Mouse (Mus musculus) adrenal gland, adult 8-10 months (tissue): ENCODE measurements at regions not wholly inside any gene's neighbourhood (a gene's known extent, or its start where the extent isn't known, plus 50 kb on each side); places are given as distances from the start of the nearest gene placed in this dataset.

Experiments
- DNase-seq: peaks from one replicate; pipeline ENCODE4 v3.0.0; 2022

DNA sequence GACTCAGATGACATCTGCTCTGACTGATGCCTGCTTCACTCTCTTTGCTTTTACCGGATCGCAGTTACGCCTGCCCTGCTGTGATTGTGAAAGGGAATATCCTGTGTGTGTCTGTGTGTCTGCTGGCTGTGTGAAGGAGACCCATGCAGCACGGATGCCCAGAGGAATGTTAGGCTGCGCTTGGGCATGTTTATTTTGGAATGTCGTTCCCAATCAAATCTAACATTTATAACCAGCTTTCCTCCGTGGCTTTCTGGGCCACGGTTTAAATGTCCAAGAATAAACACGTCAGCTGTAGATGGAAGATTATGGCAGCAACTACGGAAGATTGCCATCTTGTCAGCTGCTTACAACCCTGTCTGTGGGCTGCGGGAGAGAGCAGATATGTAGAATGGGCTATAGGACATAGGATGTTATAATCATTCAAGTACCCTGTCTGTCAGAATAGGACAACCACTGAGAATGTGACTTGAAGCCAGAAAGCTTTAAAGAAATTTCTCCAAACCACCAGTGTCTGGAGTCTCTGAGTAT is 464.5 kb downstream of the 1700129C05Rik start:
- no peak for DNase-seq

- no peak for DNase-seq
These were observed 467.5 kb downstream of the 1700129C05Rik start for GRCm38 (mm10) chr14:58675146-58675545.

DNA sequence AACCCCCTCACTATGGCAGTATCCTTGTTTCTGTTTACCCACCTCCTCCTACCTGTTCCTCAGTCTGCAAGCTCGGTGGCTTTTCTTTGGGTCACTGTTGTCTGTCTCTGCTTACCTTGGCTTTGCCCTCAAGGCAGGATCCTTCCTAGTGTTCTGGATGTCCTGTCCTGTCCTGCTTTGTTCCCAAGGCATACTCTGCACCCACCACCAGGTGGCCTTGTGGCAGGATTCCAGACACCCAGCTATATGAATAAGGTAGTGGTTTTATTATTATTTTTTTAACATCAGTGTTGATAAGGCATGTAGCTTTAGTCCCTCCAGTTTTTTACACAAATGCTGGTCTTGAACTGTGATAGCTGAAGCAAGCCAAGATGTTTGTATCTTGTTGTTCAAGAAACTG is 478.7 kb downstream of the 1700129C05Rik start:
- DNase-seq, result no peak

DNA sequence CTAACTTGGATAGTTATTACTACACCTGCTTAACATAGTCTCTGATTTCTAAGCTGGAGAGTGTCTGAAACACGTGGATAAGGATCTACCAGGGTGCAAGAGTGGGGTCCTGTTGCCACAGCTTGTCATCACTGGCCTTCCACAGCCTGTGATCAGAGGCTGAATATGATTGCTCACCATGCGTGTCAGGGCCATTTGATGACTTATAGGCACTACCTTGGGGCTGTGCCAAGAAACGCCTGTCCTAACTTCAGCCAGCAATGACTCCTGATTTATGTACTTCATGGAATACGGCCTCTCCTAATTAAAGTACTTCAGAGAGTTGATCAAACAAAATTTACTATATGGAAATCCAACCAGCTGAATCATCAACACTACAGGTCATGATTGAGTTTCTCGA is 480.1 kb downstream of the 1700129C05Rik start:
- peak; percentile 91 for DNase-seq

DNA sequence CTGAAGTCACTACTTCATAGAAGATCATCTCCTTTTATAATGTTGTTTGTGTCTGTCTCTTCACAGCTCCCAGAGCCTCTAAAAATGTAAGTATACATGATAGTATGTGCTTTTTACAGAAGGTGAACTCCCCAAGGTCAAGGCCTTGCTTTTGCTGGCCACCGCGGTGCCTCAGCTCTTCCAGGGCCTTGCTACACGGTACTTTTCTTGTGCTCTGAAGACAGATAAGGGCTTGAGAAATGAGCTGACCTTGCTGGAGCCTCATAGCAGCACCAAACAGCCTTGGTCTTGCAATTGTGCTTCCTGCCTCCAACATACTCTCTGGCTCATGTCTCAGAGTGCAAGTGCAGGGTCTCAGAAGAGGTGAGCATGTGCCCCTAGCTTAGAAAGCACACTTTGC is 481.3 kb downstream of the 1700129C05Rik start:
- DNase-seq, result peak; percentile 77

- no peak for DNase-seq
These were observed 485.4 kb downstream of the 1700129C05Rik start for GRCm38 (mm10) chr14:58657263-58657662.

DNA sequence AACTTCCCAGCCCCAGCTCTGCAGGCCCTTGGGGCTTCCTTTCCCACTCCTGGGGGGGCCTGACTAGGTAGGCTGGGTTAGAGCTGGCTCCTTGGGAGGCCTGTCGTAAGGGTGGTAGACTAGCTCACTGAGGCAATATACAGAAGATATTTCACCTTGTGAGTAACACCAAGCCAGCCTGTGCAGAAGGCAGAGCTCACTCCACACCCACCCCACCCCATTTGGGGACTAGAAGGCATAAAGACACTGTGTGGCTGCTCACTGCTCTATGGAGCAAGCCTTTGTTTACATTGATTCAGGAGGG is 485.8 kb downstream of the 1700129C05Rik start:
- DNase-seq, result no peak

DNA sequence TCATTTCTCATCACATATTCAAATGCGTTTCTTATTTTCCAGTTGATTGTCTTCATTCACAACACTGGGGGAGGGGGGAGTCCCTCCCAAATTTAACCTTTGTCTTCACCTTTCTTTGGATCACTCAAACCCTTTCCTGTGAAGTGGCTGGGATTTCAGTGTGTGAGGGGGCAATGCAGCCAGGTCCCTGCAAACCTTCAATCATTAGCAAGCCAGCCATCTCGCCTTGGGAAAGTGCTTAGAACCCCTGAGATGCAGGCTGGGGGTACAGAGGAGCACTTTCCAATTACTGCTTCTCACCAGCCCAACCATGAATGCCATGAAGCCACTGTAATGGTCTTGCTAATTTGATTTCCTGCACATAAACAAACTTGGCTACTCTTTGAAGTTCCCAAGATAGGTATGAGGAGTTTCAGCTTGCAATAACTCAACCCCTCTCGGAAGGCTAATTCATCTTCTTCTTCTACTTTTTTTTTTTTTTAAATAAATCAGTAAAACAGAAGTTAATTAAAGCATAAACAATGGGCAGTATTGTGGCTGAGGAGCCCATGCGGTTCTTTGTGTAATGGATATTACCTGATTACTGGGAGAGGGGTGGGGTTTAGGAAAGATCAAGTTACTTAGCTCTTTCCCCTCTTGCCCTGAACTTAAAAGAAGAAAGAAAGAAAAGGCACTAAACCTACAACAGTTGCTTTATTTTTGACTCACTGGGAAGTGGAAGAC is 486.3 kb downstream of the 1700129C05Rik start:
- no peak for DNase-seq

GRCm38 (mm10) chr14:58653026-58653425 is 489.7 kb downstream of the 1700129C05Rik start:
- no peak for DNase-seq

DNA sequence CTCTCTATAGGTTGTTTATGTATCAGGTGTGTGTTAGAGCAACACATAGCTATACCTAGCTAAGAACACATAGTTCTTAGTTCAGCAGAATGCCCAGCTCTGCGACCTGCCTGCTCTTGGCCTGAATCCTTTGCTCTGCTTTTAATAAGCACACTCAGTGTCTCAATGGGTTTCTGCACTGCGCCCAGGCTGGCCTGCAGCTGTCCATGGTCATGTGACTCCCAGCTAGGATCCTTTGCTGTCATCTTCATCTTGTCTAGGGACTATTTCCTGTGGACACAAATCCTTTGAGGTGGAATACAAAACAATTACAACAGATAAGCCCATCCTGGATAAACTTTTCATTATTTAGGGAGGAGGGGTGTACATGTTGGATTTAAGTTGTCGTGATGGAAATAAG is 490.7 kb downstream of the 1700129C05Rik start:
- no peak for DNase-seq

DNA sequence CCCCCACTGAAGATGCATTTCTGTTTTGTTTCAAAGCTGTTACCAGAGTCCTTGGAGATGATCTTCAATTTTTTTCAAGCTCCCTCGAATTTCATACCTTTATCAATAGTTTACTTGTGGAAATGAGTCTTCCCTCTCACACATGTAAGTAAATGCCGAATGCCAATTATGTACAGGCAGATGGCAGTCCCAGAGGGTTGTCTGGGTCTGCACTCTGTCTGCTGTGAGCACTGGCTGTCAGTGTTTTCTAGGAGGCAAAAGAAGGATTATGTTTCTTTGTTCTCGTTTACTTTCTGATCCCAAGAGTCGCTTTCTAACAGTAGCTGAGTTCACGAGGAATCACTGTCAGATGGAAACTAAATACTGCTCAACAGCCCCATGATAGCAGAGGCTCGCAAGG is 491.5 kb downstream of the 1700129C05Rik start:
- no peak for DNase-seq

DNA sequence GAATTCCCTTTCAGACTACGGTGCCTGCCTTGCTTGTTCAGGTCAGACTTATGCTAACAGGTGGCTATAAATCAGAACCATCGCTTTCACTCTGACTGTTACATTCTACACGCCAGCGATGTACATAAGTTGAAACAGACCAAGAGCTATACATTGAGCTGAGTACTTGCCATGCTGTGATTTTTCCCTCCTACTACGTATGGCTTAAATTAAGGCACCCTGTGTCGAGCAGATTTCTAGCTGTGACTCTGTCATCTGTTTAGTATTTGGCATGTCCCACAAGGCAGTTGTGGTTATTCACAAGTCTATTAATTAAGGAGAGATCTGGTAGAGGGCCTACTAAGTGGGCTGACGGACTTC is 504.4 kb downstream of the 1700129C05Rik start:
- DNase-seq, result no peak

- no peak for DNase-seq
These were observed 505.0 kb downstream of the 1700129C05Rik start for GRCm38 (mm10) chr14:58637405-58638336.

DNA sequence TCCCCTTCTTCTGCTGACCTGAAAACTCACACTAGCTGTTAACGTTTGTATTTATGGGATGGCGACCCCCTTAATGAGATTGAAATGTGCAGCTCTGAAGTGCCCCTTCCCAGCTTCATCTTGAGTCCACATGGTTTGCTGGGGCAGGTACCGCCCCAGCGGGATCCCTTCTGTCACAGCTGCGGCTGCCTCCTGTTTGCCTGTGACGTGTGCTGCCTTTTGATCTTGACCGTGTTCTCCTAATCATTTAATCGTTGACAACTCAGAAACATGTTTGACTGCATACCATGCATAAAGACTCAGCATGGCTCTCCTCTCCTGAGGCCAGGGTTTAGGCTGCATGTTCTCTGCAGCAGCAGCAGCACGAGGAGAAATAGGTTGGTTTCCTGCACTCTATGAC is 511.5 kb downstream of the 1700129C05Rik start:
- no peak for DNase-seq

- DNase-seq, result no peak
These were observed 514.4 kb downstream of the 1700129C05Rik start for GRCm38 (mm10) chr14:58628266-58628665.

GRCm38 (mm10) chr14:58626506-58627256 is 516.0 kb downstream of the 1700129C05Rik start:
- no peak for DNase-seq

GRCm38 (mm10) chr14:58620186-58620585 is 522.5 kb downstream of the 1700129C05Rik start:
- DNase-seq, result no peak

GRCm38 (mm10) chr14:58617656-58618055 is 525.0 kb downstream of the 1700129C05Rik start:
- DNase-seq, result no peak

DNA sequence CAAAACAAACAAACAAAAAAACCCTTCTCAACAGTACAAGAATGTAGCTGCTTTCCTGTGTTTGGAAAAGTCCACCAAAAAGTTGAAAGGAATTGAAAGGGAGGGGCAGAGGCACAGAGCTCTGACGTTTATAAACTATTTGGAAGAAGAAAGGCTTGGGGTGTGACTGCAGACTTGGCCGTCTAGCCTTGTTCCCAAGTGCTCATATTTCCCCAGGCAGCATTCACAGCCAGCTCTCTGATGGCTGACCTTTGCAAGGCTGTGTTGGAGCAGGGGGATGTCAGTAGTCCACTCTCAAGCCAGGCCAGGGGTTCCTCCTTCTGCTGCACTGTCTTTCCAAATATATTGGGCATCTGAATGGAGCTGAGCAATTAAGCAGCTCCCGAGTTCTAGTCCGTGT is 534.5 kb downstream of the 1700129C05Rik start:
- DNase-seq, result no peak

GRCm38 (mm10) chr14:58607734-58608133 is 535.0 kb downstream of the 1700129C05Rik start:
- DNase-seq, result peak; percentile 47

DNA sequence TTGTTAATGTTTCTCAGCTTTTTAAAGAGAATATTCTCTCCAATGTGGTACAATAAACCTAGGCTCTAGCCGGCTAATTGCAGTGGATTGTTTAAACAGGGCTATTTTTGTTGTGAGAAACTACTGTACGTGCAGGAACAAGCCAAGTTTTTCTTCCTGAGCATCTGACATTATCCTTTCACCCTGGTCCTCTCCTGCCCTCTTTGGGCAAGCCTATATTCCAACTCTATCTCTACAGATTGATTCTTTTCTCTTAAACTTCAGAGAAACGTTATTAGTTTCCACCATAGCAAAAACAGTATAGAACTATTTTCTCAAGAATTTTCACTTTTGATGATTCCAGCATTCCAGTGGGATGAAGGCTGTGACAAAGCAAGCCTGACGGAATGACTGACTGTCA is 535.2 kb downstream of the Fgf9 start:
- no peak for DNase-seq

DNA sequence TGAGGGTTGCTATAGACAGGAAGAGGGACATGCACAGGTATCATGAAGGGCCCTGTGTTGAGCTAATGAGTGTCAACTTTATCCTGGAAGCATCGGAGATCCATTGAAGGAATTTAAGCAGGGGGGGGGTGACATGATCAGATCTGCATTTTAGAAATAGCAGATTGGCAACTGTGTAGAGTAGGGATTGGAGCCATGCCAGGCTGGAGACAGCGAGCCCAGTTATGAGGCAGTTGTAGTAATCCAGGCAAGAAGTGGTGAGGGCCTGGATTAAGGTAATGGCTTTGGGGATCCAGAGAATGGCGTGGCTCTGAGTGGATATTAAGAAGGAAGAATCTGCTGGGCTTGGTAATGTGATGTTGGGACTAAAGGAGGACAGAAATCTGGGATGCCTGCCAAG is 528.5 kb downstream of the Fgf9 start:
- no peak for DNase-seq

DNA sequence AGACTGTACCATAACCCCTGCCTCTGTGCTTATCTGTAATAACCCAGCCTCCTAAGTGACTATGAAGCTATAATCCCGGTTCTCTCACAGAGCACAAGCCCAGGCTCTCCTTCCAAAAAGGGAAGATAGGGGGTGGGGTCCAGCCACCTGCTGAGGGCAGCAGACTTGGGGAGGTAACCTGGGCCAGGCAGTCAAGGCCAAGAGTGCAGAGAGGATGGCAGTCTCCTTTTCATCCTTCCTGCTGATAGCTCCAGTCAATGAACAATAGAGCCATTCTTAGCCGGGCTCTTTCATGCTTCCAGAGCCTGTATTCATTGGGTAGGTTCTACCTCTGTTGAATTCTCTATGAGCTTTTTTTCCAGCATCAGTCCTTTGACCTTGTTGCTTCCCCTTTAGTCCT is 527.5 kb downstream of the Fgf9 start:
- no peak for DNase-seq
